Mouse (Mus musculus) kidney, adult 2 months (tissue): ENCODE results near the gene Mcm6. TPM values are rescaled to one million over a fixed set of nuclear protein-coding genes. Genes with fewer than 3 reads are reported as not detected.
A peak's percentile ranks its signal among the peaks of the same experiment; 100 is the strongest.

Experiments used
- DNase-seq: peaks from one replicate; pipeline ENCODE4 v3.0.0; 2021
- H3K27ac ChIP-seq: fragments of 200-500 bp; 2 replicates; pipeline ENCODE4 v1.5.1; 2012; ENCODE audit warnings: low read depth, low read length, control low read depth, inconsistent platforms; ENCODE audit not compliant: insufficient read depth
- H3K27me3 ChIP-seq: fragments of 200-500 bp; replicated peaks from 2 replicates; pipeline ENCODE4 v1.6.1; 2012; ENCODE audit warnings: mild to moderate bottlenecking, moderate library complexity, low read length, inconsistent platforms; ENCODE audit not compliant: control insufficient read depth, insufficient read depth
- H3K36me3 ChIP-seq: fragments of 200-500 bp; 2 replicates; pipeline ENCODE4 v1.6.1; 2012; ENCODE audit warnings: mild to moderate bottlenecking, moderate library complexity, low read length, inconsistent platforms; ENCODE audit not compliant: control insufficient read depth, insufficient read depth
- H3K4me1 ChIP-seq: fragments of 200-500 bp; 2 replicates; pipeline ENCODE4 v1.6.1; 2011; ENCODE audit warnings: low read length; ENCODE audit not compliant: control insufficient read depth, insufficient read depth
- H3K4me3 ChIP-seq: fragments of 200-500 bp; 2 replicates; pipeline ENCODE4 v1.5.1; 2011; ENCODE audit warnings: mild to moderate bottlenecking, low read depth, low read length, control low read depth; ENCODE audit not compliant: insufficient read depth
- CTCF ChIP-seq: fragments of 200-500 bp; conservative IDR thresholded peaks from 2 replicates; pipeline ENCODE4 v1.5.1; 2011; ENCODE audit warnings: low read depth, mild to moderate bottlenecking, control low read depth, low read length, moderate library complexity, mixed read lengths; ENCODE audit not compliant: insufficient read depth, insufficient read length
- POLR2A ChIP-seq: fragments of 200-500 bp; IDR thresholded peaks from one replicate; pipeline ENCODE4 v1.6.1; 2011; ENCODE audit warnings: low read depth, low read length, control low read depth
- WGBS: fragments of 180-500 bp; shearing (Covaris S2); methylation state at CpG from one replicate; pipeline ENCODE4 v1.1.7; 2018; 5-methylcytosine and 5-hydroxymethylcytosine counted together
- polyA plus RNA-seq: library from polyadenylated mRNA; depleted of rRNA; stranded (reverse); fragments of >200 nt; gene quantifications from 2 replicates; pipeline ENCODE4 v1.2.3, GENCODE M21; 2012

Gene Mcm6
- polyA plus RNA-seq, 1 experiment: 8.3 TPM

DNA sequence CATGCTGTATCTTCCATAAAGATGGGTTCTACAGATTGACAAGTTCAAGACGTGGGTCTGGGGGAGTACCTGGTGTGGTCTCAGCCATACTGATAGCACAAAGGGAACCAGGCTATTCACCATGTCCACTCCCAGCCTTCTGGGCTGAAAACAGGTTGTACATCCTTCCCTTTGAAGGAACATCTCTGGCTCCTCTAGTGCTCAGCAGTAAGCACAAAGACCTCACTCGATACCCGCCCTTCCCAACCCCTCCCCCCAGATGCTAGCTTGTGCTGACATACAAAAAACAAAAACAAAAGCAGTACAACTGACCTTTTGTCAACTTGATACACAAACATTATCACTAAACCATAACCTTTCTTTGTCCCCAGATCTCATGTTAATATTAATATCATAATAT lies 35.2 kb upstream of the Mcm6 start:
- no peak overlapping the region for H3K27ac ChIP-seq
- 92% methylated on average over 3 of the region's 3 CpGs for WGBS
- 0 out of 2 replicates have a peak, but pooled peaks cover 1% of the 10 kb centered on the region for H3K36me3 ChIP-seq
- H3K4me1 ChIP-seq: no peaks in the 10 kb centered on the region; the same call in 1 of the 2 replicates
- TF ChIP-seq POLR2A (no peak), CTCF (no peak)
- no peak overlapping the region for H3K4me3 ChIP-seq
- H3K27me3 ChIP-seq: no peaks in the 10 kb centered on the region
- no peak for DNase-seq

DNA sequence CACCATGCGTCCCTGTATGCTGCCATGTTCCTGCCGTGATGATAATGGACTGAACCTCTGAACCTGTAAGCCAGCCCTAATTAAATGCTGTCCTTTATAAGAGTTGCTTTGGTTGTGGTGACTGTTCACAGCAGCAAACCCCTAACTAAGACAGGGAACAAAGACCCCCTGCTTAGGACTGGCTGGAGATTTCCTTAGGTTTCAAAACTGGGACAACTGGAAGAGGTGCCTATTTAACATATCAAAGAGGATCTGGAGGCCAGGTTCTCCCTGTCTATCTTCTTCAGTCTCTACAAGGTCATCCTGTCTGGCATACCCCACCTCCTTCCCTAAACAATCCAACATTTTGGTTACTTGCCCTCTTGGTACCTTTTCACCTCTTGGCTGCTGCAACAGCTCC lies 32.9 kb upstream of the Mcm6 start:
- Histone ChIP-seq H3K4me3 (no peak overlapping the region), H3K27ac (no peak overlapping the region), H3K27me3 (no peaks in the 10 kb centered on the region), H3K36me3 (0 out of 2 replicates have a peak, but pooled peaks cover 1% of the 10 kb centered on the region), H3K4me1 (no peaks in the 10 kb centered on the region)
- 81% methylated on average over 2 of the region's 2 CpGs for WGBS
- no peak for DNase-seq
- TF ChIP-seq POLR2A (no peak), CTCF (no peak)

DNA sequence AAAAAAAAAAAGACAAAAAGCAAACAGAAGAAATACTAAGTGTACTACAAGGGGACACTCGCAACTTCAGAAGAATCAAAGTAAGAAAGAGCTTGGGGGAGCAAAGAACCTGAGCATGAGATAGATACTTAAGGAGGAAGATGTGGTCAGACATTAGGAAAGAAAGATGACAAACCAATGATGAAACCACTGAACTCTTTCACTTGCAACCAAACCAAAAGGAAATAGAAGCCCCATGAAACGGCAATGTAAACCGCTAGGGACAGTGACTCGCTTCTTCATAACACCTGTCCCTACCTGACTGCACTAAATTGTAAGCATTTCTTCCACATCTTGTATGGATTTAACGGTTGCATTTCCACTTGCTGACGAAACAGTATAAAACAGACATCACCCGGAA lies 27.0 kb upstream of the Mcm6 start:
- H3K36me3 ChIP-seq: peaks cover 7% of the 10 kb centered on the region; the same call in 1 of the 2 replicates
- no peak for TF ChIP-seq POLR2A
- no peak for TF ChIP-seq CTCF
- 95% methylated on average over 7 of the region's 7 CpGs for WGBS

DNA sequence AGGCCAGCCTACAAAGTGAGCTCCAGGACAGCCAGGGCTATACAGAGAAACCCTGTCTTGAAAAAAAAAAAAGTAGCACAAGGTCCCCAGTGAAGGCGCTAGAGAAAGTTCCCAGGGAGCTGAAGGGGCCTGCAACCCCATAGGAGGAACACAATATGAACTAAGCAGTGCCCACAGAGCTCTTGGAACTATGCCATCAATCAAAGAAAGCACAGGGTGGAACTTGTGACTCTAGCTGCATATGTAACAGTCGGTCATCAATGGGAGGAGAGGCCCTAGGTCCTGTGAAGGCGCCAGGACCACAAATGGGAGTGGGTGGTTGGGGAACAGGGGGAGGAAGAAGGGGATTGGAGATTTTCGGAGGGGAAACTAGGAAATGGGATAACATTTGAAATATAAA lies 17.4 kb upstream of the Mcm6 start:
- Histone ChIP-seq H3K4me1 (no peaks in the 10 kb centered on the region), H3K36me3 (peaks cover 1% of the 10 kb centered on the region), H3K27ac (no peak overlapping the region), H3K4me3 (no peak overlapping the region), H3K27me3 (no peaks in the 10 kb centered on the region)
- TF ChIP-seq POLR2A (no peak), CTCF (no peak)
- no peak for DNase-seq
- 94% methylated on average over 4 of the region's 4 CpGs for WGBS

More for the DNA sequence above, 27.0 kb upstream of the Mcm6 start:
- Histone ChIP-seq H3K27ac (no peak overlapping the region), H3K27me3 (no peaks in the 10 kb centered on the region), H3K4me3 (no peak overlapping the region), H3K4me1 (no peaks in the 10 kb centered on the region)
- no peak for DNase-seq

GRCm38 (mm10) chr1:128372143-128372860 lies 12.8 kb upstream of the Mcm6 start:
- 75% methylated on average over 7 of the region's 7 CpGs for WGBS
- H3K27ac ChIP-seq: no peak overlapping the region
- no peak for DNase-seq
- H3K36me3 ChIP-seq: no peaks in the 10 kb centered on the region; the same call in 1 of the 2 replicates
- H3K4me3 ChIP-seq: no peak overlapping the region
- TF ChIP-seq CTCF (0 out of 2 replicates have a peak, but pooled peaks have one; percentile 19), POLR2A (no peak)
- H3K4me1 ChIP-seq: no peaks in the 10 kb centered on the region
- H3K27me3 ChIP-seq: no peaks in the 10 kb centered on the region

DNA sequence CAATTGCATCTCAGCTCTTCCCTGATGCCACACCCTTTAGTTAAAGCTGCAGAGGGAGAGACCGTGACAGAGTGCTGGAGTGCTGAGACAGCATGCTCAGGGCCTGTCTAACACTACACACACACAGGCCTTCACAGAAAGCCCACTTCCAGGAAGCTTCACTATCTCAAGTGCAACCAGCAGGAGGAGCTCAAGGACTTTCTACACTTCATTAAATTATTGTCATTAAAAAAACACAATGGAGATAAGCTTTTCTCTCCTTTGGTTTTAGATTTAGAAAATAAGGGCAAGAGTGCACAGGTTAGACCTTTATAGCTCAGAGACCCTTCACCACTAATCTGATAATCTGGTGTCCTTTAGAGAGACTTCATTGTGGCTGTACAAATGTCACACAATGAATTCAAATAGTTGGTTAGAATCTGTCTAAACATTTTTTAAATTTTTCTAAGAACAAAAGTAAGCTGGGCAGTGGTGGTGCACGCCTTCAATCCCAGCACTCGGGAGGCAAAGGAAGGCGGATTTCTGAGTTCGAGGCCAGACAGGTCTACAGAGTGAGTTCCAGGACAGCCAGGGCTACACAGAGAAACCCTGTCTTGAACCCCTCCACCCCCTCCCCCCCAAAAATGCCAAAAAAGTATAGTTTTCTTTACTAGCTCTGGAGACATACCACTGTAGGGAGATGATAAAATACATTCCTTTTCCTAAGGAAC lies 9.4 kb upstream of the Mcm6 start:
- TF ChIP-seq CTCF (peak; percentile 37; the same call in 1 of the 2 replicates), POLR2A (no peak)

DNA sequence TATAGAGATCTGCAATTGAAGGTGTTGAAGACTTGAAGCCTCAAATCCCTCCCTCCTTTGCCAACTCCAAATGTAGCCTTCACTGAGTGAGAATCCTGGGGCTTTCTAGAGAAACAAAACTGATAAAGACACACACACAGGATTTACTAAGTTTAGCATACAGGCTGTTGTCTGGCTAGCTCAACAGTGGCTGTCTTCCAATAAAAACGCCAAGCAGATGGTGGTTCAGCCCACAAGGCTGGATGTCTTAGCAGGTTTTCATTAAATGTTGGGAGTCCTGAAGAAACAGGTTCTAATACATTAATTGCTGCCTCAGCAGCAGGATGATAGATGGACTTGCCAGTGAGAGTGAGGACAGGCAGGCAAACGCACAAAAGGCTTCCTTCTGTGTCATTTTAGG lies 1.1 kb upstream of the Mcm6 start:
- H3K36me3 ChIP-seq: no peaks in the 10 kb centered on the region; the same call in 1 of the 2 replicates
- H3K4me1 ChIP-seq: peaks cover 16% of the 10 kb centered on the region
- no peak overlapping the region for H3K4me3 ChIP-seq
- DNase-seq: no peak
- H3K27me3 ChIP-seq: no peaks in the 10 kb centered on the region
- WGBS: 60% methylated on average over 2 of the region's 2 CpGs
- H3K27ac ChIP-seq: no peak overlapping the region
- TF ChIP-seq POLR2A (no peak), CTCF (no peak)

More for the DNA sequence above, 9.4 kb upstream of the Mcm6 start:
- 61% methylated on average over 5 of the region's 5 CpGs for WGBS
- peak; percentile 32 for DNase-seq
- Histone ChIP-seq H3K4me3 (no peak overlapping the region), H3K27ac (no peak overlapping the region), H3K27me3 (no peaks in the 10 kb centered on the region), H3K36me3 (peaks cover 1% of the 10 kb centered on the region), H3K4me1 (no peaks in the 10 kb centered on the region)
